Mouse (Mus musculus) embryonic facial prominence, embryonic 10.5 days (tissue): ENCODE measurements around the gene Dok3. TPM values are rescaled to one million over a fixed set of nuclear protein-coding genes. Genes with fewer than 3 reads are reported as not detected.

ENCODE experiments used
- DNase-seq: peaks from one replicate; pipeline ENCODE4 v3.0.0-alpha.2; 2017; ENCODE audit warnings: low spot score
- H3K27ac ChIP-seq: fragments of 300-500 bp; sonication (generic); replicated peaks from 2 replicates; pipeline ENCODE4 v1.5.1; 2016; ENCODE audit warnings: mild to moderate bottlenecking
- H3K27me3 ChIP-seq: fragments of 300-500 bp; sonication (generic); replicated peaks from 2 replicates; pipeline ENCODE4 v1.6.1; 2016; ENCODE audit warnings: low read depth, mild to moderate bottlenecking; ENCODE audit not compliant: poor library complexity, severe bottlenecking
- H3K36me3 ChIP-seq: fragments of 300-500 bp; sonication (generic); replicated peaks from 2 replicates; pipeline ENCODE4 v1.6.1; 2016; ENCODE audit warnings: mild to moderate bottlenecking, moderate library complexity
- H3K4me1 ChIP-seq: fragments of 300-500 bp; sonication (generic); 2 replicates; pipeline ENCODE4 v1.6.1; 2016
- H3K4me3 ChIP-seq: fragments of 300-500 bp; sonication (generic); 2 replicates; pipeline ENCODE4 v1.5.1; 2016; ENCODE audit warnings: mild to moderate bottlenecking, moderate library complexity
- H3K9me3 ChIP-seq: fragments of 300-500 bp; sonication (generic); 2 replicates; pipeline ENCODE4 v1.6.1; 2016; ENCODE audit warnings: mild to moderate bottlenecking
- WGBS: fragments of 180-500 bp; shearing (Covaris S2); methylation state at CpG from one replicate; pipeline ENCODE4 v1.1.7; 2016; 5-methylcytosine and 5-hydroxymethylcytosine counted together
- polyA plus RNA-seq: library from polyadenylated mRNA; unstranded; fragments of >200 nt; fragmentation: Nextera tagmentation; extraction: Ambion mirVana; gene quantifications from 2 replicates; pipeline ENCODE4 v1.2.1, GENCODE M21; 2016

The Dok3 gene
- polyA plus RNA-seq, 1 experiment from 2014 or later = 4.2 TPM

GRCm38 (mm10) chr13:55535191-55535590, 6.1 kb upstream of the Dok3 start:
- 93% methylated on average over 15 of the region's 15 CpGs for WGBS
- H3K36me3 ChIP-seq = peaks cover 83% of the 10 kb centered on the region
- peaks cover 17% of the 10 kb centered on the region for H3K4me1 ChIP-seq
- no peaks in the 10 kb centered on the region for H3K9me3 ChIP-seq
- H3K27ac ChIP-seq = no peak overlapping the region
- no peaks in the 10 kb centered on the region for H3K27me3 ChIP-seq
- no peak for DNase-seq
- H3K4me3 ChIP-seq = peak overlapping the region; percentile 92

DNA sequence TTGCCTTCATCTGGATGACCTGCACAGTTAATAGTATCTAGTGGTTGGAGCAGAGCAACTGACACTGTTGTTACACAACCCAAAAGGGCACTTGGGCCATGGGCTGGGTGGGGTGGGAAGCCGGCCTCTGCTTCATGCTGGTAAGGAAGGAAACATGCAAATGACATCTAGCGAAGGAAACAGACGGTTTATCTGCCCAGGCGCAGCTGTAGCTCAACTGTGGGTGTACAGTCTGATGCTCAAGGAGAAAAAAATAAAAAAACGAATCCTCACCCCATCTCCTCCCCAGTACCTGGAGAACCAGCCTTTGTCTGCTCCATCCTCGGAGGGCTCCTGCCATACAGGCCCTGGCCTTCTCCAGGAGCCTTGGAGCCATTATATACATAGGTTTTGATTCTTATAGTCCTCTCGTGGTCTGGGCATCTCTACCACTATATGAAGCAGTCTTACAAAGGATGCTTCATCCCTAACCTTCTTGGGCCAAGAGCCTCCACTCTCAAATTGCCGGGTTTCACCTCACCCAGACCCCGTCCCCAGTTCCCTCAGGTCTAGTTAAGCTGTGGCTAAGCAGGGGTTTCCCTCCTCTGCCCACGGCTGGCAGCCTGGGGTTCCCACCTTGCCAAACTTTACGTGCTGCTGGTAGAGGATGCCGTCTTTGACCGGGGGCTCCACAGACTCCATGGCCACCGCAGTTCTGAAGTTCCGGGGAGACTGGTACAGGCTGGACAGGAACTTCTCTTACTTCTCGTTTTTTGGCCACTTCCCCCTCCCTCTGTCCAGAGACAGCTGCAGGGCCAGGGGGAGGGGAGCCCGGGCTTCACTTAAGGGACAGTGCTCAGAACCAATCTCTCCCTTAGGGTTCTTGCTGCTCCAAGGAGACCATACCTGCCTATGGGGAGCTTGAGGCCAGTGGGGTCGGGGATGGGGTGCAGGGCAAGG, 993 bp downstream of the Dok3 start:
- no peak for DNase-seq
- no peaks in the 10 kb centered on the region for H3K9me3 ChIP-seq
- no peak overlapping the region for H3K4me3 ChIP-seq
- H3K27me3 ChIP-seq = no peaks in the 10 kb centered on the region
- 83% methylated on average over 18 of the region's 18 CpGs for WGBS
- H3K27ac ChIP-seq = no peak overlapping the region
- H3K4me1 ChIP-seq = peaks cover 12% of the 10 kb centered on the region
- H3K36me3 ChIP-seq = peaks cover 58% of the 10 kb centered on the region

- H3K4me1 ChIP-seq = peaks cover 19% of the 10 kb centered on the region
- WGBS = 92% methylated on average over 16 of the region's 16 CpGs
- H3K27ac ChIP-seq = no peak overlapping the region
- H3K4me3 ChIP-seq = no peak overlapping the region
- DNase-seq = no peak
- no peaks in the 10 kb centered on the region for H3K27me3 ChIP-seq
- H3K36me3 ChIP-seq = peaks cover 55% of the 10 kb centered on the region
- no peaks in the 10 kb centered on the region for H3K9me3 ChIP-seq
Measured at GRCm38 (mm10) chr13:55527212-55527611, 1.9 kb downstream of the Dok3 start.

DNA sequence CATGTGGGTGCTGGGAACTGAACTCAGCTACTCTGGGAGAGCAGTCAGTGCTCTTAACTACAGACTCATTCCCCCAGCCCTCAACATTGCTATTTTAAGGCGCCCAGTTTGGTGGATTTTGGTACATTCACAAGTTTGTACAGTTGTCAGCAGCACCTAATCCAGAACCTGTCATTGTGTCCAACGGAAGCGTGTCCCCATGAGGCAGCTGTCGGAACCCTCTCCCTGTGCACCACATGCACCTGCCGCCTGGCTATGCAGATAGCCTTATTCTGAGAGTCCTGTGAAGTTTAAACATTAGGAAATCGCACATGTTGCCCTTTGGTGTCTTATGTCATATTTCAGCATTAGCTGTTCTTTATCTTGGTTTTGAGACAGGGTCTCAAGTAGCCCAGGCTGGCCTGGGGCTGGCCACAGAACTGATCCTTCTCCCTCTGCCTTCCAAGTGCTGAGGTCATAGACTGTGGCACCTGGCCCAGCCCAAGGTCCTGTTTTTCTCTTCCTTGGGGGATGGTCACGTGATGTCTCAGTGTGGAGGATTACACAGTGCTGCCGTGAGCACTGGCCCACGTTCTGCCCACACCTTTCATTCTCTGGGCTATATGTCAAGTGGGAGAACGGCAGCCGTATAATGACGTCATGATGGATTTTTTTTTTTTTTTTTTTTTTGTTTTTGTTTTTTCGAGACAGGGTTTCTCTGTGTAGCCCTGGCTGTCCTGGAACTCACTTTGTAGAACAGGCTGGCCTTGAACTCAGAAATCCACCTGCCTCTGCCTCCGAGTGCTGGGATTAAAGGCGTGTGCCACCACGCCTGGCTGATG, 3.2 kb downstream of the Dok3 start:
- Histone ChIP-seq H3K9me3 (no peaks in the 10 kb centered on the region), H3K4me1 (peaks cover 19% of the 10 kb centered on the region), H3K4me3 (no peak overlapping the region), H3K27me3 (no peaks in the 10 kb centered on the region), H3K27ac (no peak overlapping the region), H3K36me3 (peaks cover 42% of the 10 kb centered on the region)
- 83% methylated on average over 16 of the region's 16 CpGs for WGBS
- no peak for DNase-seq

GRCm38 (mm10) chr13:55523951-55524600, 5.0 kb downstream of the Dok3 start:
- H3K27ac ChIP-seq = peak overlapping the region; percentile 81

DNA sequence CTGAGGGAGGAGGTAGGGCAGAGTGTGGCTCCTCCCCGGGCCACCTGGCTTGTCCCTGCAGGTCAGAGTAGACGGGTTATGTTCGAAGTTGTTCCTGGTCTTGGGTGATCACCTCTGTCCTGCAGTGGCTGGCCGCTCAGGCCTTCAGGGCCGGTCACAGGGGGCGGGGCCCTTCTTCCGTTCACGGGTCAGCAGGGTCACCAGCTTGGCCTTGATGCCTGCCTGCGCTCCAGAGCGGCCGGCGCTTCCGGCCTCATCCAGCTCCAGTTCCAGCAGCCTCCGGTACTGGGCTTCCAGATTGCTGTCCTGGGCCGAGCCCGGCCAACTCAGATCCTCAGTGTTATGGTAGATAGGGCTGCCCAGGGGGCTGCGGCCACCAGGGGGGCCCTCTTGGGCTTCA, 5.8 kb downstream of the Dok3 start:
- no peaks in the 10 kb centered on the region for H3K9me3 ChIP-seq
- H3K4me1 ChIP-seq = peaks cover 19% of the 10 kb centered on the region
- DNase-seq = peak; percentile 60
- WGBS = 33% methylated on average over 17 of the region's 17 CpGs
- peaks cover 21% of the 10 kb centered on the region for H3K36me3 ChIP-seq
- peak overlapping the region; percentile 27; the same call in 1 of the 2 replicates for H3K4me3 ChIP-seq
- H3K27ac ChIP-seq = peak overlapping the region; percentile 81
- H3K27me3 ChIP-seq = no peaks in the 10 kb centered on the region

More at GRCm38 (mm10) chr13:55523951-55524600, 5.0 kb downstream of the Dok3 start:
- DNase-seq = no peak
- Histone ChIP-seq H3K9me3 (no peaks in the 10 kb centered on the region), H3K4me1 (peaks cover 19% of the 10 kb centered on the region), H3K4me3 (0 out of 2 replicates have a peak overlapping the region, but pooled peaks have one; percentile 27), H3K27me3 (no peaks in the 10 kb centered on the region), H3K36me3 (peaks cover 24% of the 10 kb centered on the region)
- WGBS = 85% methylated on average over 23 of the region's 23 CpGs

DNA sequence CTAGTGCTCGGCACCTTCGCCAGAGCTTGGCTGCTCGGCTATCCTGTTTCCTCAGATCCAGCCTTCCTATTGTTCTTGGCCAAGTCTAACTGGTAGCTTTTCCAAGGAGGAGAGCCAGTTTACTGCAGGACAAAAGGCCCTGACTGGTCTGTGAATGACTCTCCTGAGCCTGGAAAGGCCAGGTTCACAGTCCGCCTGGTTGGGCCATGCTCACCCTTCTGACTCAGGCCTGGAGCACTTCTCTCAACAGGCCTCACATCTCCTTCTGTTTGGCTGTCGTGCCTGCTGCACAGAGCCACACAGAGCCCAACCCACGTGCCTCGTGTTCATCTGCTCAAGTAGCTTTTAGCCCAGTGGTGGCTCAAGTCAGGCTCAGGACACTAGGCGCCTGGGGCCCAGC, 6.4 kb downstream of the Dok3 start:
- no peak overlapping the region for H3K4me3 ChIP-seq
- peaks cover 19% of the 10 kb centered on the region for H3K4me1 ChIP-seq
- 66% methylated on average over 8 of the region's 8 CpGs for WGBS
- peak; percentile 27 for DNase-seq
- H3K36me3 ChIP-seq = peaks cover 21% of the 10 kb centered on the region
- peak overlapping the region; percentile 81 for H3K27ac ChIP-seq
- no peaks in the 10 kb centered on the region for H3K27me3 ChIP-seq
- no peaks in the 10 kb centered on the region for H3K9me3 ChIP-seq

- peaks cover 21% of the 10 kb centered on the region for H3K4me1 ChIP-seq
- 77% methylated on average over 4 of the region's 4 CpGs for WGBS
- DNase-seq = no peak
- H3K27me3 ChIP-seq = peaks cover 10% of the 10 kb centered on the region; the same call in 1 of the 2 replicates
- H3K9me3 ChIP-seq = no peaks in the 10 kb centered on the region
- H3K27ac ChIP-seq = no peak overlapping the region
- no peak overlapping the region for H3K4me3 ChIP-seq
- peaks cover 15% of the 10 kb centered on the region for H3K36me3 ChIP-seq
Measured at GRCm38 (mm10) chr13:55519606-55520005, 9.5 kb downstream of the Dok3 start.

GRCm38 (mm10) chr13:55516955-55517354, 12.1 kb downstream of the Dok3 start:
- no peak overlapping the region for H3K4me3 ChIP-seq
- H3K36me3 ChIP-seq = no peaks in the 10 kb centered on the region; the same call in 1 of the 2 replicates
- peaks cover 24% of the 10 kb centered on the region for H3K4me1 ChIP-seq
- 6% methylated on average over 5 of the region's 5 CpGs for WGBS
- H3K27me3 ChIP-seq = peaks cover 15% of the 10 kb centered on the region; the same call in 1 of the 2 replicates
- H3K9me3 ChIP-seq = no peaks in the 10 kb centered on the region
- DNase-seq = peak; percentile 91
- no peak overlapping the region for H3K27ac ChIP-seq

DNA sequence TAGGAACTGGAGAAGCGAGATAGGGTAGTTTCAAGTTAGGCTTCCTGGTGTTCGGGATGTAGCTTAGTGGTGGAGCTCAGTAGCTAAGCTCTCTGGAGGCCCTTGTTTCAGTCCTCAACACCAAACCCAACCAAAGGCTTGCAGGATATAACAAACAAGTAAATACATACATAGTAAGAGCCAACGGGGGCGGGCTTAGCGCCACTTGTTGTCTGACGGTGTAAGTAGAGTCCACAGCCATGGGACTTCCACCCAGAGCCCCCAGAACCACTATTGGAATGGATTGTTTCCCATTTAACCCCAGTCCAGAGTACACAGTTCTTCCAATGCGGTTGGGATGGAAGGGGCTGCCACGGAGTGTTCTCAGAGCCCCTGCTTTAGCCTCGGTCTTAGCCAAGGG, 15.3 kb downstream of the Dok3 start:
- Histone ChIP-seq H3K27ac (no peak overlapping the region; the same call in 1 of the 2 replicates), H3K4me3 (peak overlapping the region; percentile 93), H3K9me3 (no peaks in the 10 kb centered on the region), H3K4me1 (peaks cover 51% of the 10 kb centered on the region), H3K27me3 (peaks cover 15% of the 10 kb centered on the region; the same call in 1 of the 2 replicates), H3K36me3 (peaks cover 29% of the 10 kb centered on the region)
- no peak for DNase-seq
- 36% methylated on average over 9 of the region's 9 CpGs for WGBS

- WGBS = under 1% methylated on average over 55 of the region's 55 CpGs
- Histone ChIP-seq H3K9me3 (no peaks in the 10 kb centered on the region), H3K27ac (peak within 1 kb of the TSS; percentile 97)
Measured at GRCm38 (mm10) chr13:55513111-55513748, 15.9 kb downstream of the Dok3 start, which contains the start of gene Pdlim7. TSS of gene Pdlim7 (minus strand) at chr13:55513676.

More at GRCm38 (mm10) chr13:55513111-55513748, 15.9 kb downstream of the Dok3 start, which contains the start of gene Pdlim7:
- peak; percentile 95 for DNase-seq
- peaks cover 35% of the 10 kb centered on the region for H3K36me3 ChIP-seq
- peaks cover 15% of the 10 kb centered on the region; the same call in 1 of the 2 replicates for H3K27me3 ChIP-seq
- H3K4me3 ChIP-seq = peak within 1 kb of the TSS; percentile 93
- H3K4me1 ChIP-seq = peaks cover 57% of the 10 kb centered on the region
